Mouse (Mus musculus) neutrophil, adult 5-6 weeks (primary cell): ENCODE data around the gene Vmn1r55. TPM values are rescaled to one million over a fixed set of nuclear protein-coding genes. Genes with fewer than 3 reads are reported as not detected.
"Not testable (repeated sequence)": the region's sequence is repeated elsewhere in the genome, so short reads cannot be mapped to it uniquely, and the experiment has no call there.

Experiments used
- ATAC-seq: fragments of 151-379, 151-347 bp; 2 replicates; pipeline ENCODE4 v1.8.0; 2017; ENCODE audit warnings: mild to moderate bottlenecking, moderate TSS enrichment; ENCODE audit not compliant: insufficient number of reproducible peaks, poor library complexity, low FRiP score, severe bottlenecking; ENCODE audit errors: extremely low read depth
- total RNA-seq: library from RNA; stranded (forward); fragments of 200-1000 nt; gene quantifications from 2 replicates; pipeline ENCODE4 v1.2.3, GENCODE M21; 2017

Vmn1r55 gene
- total RNA-seq, 1 experiment from 2014 or later: not detected

GRCm38 (mm10) chr7:5083325-5084105 lies 66.0 kb downstream of the Vmn1r55 start:
- ATAC-seq: peak; percentile 58

GRCm38 (mm10) chr7:5081939-5082338 lies 67.5 kb downstream of the Vmn1r55 start:
- no peak for ATAC-seq

GRCm38 (mm10) chr7:5081241-5081640 lies 68.2 kb downstream of the Vmn1r55 start:
- ATAC-seq: no peak

- ATAC-seq: no peak
These were observed 68.7 kb downstream of the Vmn1r55 start for GRCm38 (mm10) chr7:5080815-5081214.

- ATAC-seq: peak; percentile 93
These were observed 69.3 kb downstream of the Vmn1r55 start, which contains the start of gene Epn1 for GRCm38 (mm10) chr7:5080010-5080751. TSS of gene Epn1 (plus strand) at chr7:5080235.

- ATAC-seq: not testable (repeated sequence)
These were observed 70.0 kb downstream of the Vmn1r55 start for GRCm38 (mm10) chr7:5079365-5080009.

Other genes with a start within 250 kb of the Vmn1r55 start
- not detected in 2 replicates for gene Gm36210, start 243.2 kb downstream of the Vmn1r55 start, total RNA-seq
- 6.0 and 7.2 TPM in 2 replicates for gene Zfp628, start 234.5 kb downstream of the Vmn1r55 start, total RNA-seq
- 1.2 and 2.2 TPM in 2 replicates for gene Nat14, start 227.6 kb downstream of the Vmn1r55 start, total RNA-seq
- gene Ssc5d, start 223.9 kb downstream of the Vmn1r55 start, total RNA-seq: 0.47 and 1.4 TPM in 2 replicates
- not detected in 2 replicates for gene Sbk2, start 185.3 kb downstream of the Vmn1r55 start, total RNA-seq
- not detected in 2 replicates for gene Sbk3, start 178.5 kb downstream of the Vmn1r55 start, total RNA-seq
- gene Zfp579, start 153.5 kb downstream of the Vmn1r55 start, total RNA-seq: 4.1 and 4.5 TPM in 2 replicates
- 8.8 and 13.7 TPM in 2 replicates for gene Zfp524, start 135.3 kb downstream of the Vmn1r55 start, total RNA-seq
- gene Fiz1, start 135.0 kb downstream of the Vmn1r55 start, total RNA-seq: 19.8 and 22.2 TPM in 2 replicates
- 1.8 TPM in 1 of 2 replicates, not detected in the other for gene Gm44973, start 134.2 kb downstream of the Vmn1r55 start, total RNA-seq
- gene Zfp865, start 129.3 kb downstream of the Vmn1r55 start, total RNA-seq: 34.3 and 38.5 TPM in 2 replicates
- 0.23 TPM in 1 of 2 replicates, not detected in the other for gene Ccdc106, start 129.1 kb downstream of the Vmn1r55 start, total RNA-seq
- gene 4632433K11Rik, start 115.6 kb downstream of the Vmn1r55 start, total RNA-seq: 0.98 and 1.6 TPM in 2 replicates
- 2.9 and 3.4 TPM in 2 replicates for gene Zfp784, start 111.2 kb downstream of the Vmn1r55 start, total RNA-seq
- 0.93 TPM in 1 of 2 replicates, not detected in the other for gene Zfp580, start 98.1 kb downstream of the Vmn1r55 start, total RNA-seq
- 168 and 188 TPM in 2 replicates for gene U2af2, start 87.5 kb downstream of the Vmn1r55 start, total RNA-seq
- 118 and 130 TPM in 2 replicates for gene Epn1, start 69.4 kb downstream of the Vmn1r55 start, total RNA-seq
- not detected in 2 replicates for gene Rfpl4, start 32.7 kb downstream of the Vmn1r55 start, total RNA-seq
- gene Rasl2-9, start 23.7 kb downstream of the Vmn1r55 start, total RNA-seq: 0.98 TPM in 1 of 2 replicates, not detected in the other
- not detected in 2 replicates for gene Vmn1r56, start 47.1 kb upstream of the Vmn1r55 start, total RNA-seq
- not detected in 2 replicates for gene Vmn1r57, start 68.8 kb upstream of the Vmn1r55 start, total RNA-seq
- gene Gm5065, start 200.9 kb upstream of the Vmn1r55 start, total RNA-seq: not detected in 2 replicates
- not detected in 2 replicates for gene Nlrp2, start 201.4 kb upstream of the Vmn1r55 start, total RNA-seq